Mouse (Mus musculus): ENCODE results near the gene Nol11. TPM values are rescaled to one million over a fixed set of nuclear protein-coding genes. Genes with fewer than 3 reads are reported as not detected.
"Not testable (repeated sequence)": the region's sequence is repeated elsewhere in the genome, so short reads cannot be mapped to it uniquely, and the experiment has no call there.

Gene Nol11
- total RNA-seq, 2 experiments from 2014 or later = 25.3 to 25.5 TPM

DNA sequence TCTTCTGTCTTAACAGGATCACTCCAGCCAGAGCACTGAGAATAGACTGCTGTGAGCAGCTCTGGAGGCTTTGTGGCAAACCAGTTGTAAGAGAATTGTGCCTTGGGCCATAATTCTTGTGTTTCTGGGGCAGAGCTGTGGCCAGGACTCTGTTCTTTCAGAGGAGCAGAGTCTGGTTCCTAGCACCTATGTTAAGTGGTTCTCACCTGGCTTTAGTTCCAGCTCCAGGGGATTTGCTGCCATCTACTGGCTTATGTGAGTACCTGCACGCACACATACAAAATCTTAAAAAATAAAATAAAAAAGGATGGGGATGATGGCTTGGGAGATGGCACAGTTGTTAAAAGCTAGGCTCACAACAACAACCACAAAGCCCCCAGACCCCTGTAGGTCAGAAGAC is 30.1 kb downstream of the Nol11 start:
- DNase-seq (ENCODE audit: low spot score in 2 of 2) = no peak
- intact Hi-C loops (cut with DNase I) = no loop called here

- DNase-seq (ENCODE audit: low spot score in 2 of 2) = no peak
- intact Hi-C loops (cut with DNase I) = no loop called here
Observed at GRCm38 (mm10) chr11:107156977-107157642, 32.1 kb downstream of the Nol11 start.

- DNase-seq (ENCODE audit: low spot score in 2 of 2) = no peak
- intact Hi-C loops (cut with DNase I) = no loop called here
Observed at GRCm38 (mm10) chr11:107155292-107155691, 33.9 kb downstream of the Nol11 start.

- DNase-seq (ENCODE audit: low spot score in 2 of 2) = no peak
- intact Hi-C loops (cut with DNase I) = no loop called here
Observed at GRCm38 (mm10) chr11:107154431-107154830, 34.8 kb downstream of the Nol11 start.

GRCm38 (mm10) chr11:107153645-107154044 is 35.5 kb downstream of the Nol11 start:
- DNase-seq (ENCODE audit: low spot score in 2 of 2) = no peak
- intact Hi-C loops (cut with DNase I) = no loop called here

GRCm38 (mm10) chr11:107151809-107152208 is 37.4 kb downstream of the Nol11 start:
- intact Hi-C loops (cut with DNase I) = no loop called here
- DNase-seq (ENCODE audit: low spot score in 2 of 2) = no peak

- intact Hi-C loops (cut with DNase I); DNase-seq (ENCODE audit: low spot score in 2 of 2): not testable (repeated sequence)
Observed at GRCm38 (mm10) chr11:107143956-107144355, 45.2 kb downstream of the Nol11 start.

GRCm38 (mm10) chr11:107142382-107142781 is 46.8 kb downstream of the Nol11 start:
- intact Hi-C loops (cut with DNase I) = no loop called here
- DNase-seq (ENCODE audit: low spot score in 2 of 2) = no peak

- no peak for DNase-seq (ENCODE audit: low spot score in 2 of 2)
- intact Hi-C loops (cut with DNase I) = no loop called here
Observed at GRCm38 (mm10) chr11:107140756-107141155, 48.4 kb downstream of the Nol11 start.

- intact Hi-C loops (cut with DNase I) = no loop called here
- DNase-seq (ENCODE audit: low spot score in 2 of 2) = no peak
Observed at GRCm38 (mm10) chr11:107138633-107139032, 50.5 kb downstream of the Nol11 start.

DNA sequence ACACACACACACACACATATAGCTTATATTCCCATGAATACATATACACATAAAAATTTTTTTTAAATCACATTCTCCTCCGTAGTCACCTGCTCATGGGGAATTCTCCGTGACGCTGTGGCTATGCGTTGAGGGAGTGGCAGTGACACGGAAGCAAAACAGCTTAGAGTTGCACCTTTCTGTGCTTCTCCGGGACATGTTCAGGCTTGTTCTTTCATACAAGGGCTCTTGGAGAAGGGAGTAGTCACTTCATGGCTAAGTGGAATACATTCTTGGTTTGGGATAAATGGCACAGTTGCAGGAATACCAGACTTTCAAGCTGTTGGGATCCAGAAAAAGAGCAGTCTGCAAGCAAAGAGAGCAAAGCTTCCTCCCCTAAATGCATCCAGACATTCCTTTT is 51.6 kb downstream of the Nol11 start:
- intact Hi-C loops (cut with DNase I) = no loop called here
- no peak for DNase-seq (ENCODE audit: low spot score in 2 of 2)

GRCm38 (mm10) chr11:107136458-107136857 is 52.7 kb downstream of the Nol11 start:
- intact Hi-C loops (cut with DNase I); DNase-seq (ENCODE audit: low spot score in 2 of 2): not testable (repeated sequence)

GRCm38 (mm10) chr11:107135741-107136140 is 53.4 kb downstream of the Nol11 start:
- intact Hi-C loops (cut with DNase I) = no loop called here
- no peak for DNase-seq (ENCODE audit: low spot score in 2 of 2)

- intact Hi-C loops (cut with DNase I) = no loop called here
- DNase-seq (ENCODE audit: low spot score in 2 of 2) = no peak
Observed at GRCm38 (mm10) chr11:107132426-107132825, 56.8 kb downstream of the Nol11 start.

DNA sequence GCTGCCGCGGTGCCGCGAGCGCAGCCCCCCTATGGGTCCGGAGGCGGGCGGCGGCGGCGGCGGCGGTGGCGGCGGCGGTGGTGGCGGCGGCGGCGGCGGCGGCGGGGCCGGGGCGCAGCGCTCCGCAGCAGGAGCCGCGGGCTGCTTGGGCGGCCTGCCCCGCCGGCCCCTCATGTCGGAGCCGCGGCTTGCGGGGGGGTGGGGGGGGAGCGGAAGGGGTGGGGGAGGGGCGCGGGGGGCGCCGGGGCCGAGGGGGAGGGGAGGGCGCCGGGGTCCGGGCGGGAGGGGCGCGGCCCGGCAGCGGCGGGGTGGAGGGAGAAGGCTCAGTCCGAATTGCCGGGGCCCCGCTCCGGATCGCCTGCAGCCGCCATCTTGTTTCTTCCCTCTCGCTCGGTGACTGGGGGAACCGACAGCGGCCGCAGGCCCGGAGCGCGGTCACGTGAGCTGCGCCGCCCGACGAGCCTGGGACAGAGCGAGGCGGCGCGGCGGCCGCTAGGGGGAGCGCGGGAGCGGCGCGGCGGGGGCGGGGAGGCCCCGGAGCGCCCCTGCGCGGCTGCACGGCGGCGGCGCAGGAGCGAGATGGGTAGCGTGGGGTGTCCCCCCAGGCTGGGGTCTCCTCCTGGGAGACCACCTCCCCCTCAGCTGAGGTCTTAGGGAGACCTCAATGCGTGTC is 57.3 kb downstream of the Nol11 start, which contains the start of gene Bptf:
Gene Bptf, minus strand, starts transcription at position 379 of the 673 bp plus-strand sequence.
- intact Hi-C loops (cut with DNase I) = loop anchor here (2.0 kb wide), 1 partner anchor 29 kb away; no protein-coding TSS in a partner anchor
- peak; percentile 90 for DNase-seq (ENCODE audit: low spot score in 2 of 2)

DNA sequence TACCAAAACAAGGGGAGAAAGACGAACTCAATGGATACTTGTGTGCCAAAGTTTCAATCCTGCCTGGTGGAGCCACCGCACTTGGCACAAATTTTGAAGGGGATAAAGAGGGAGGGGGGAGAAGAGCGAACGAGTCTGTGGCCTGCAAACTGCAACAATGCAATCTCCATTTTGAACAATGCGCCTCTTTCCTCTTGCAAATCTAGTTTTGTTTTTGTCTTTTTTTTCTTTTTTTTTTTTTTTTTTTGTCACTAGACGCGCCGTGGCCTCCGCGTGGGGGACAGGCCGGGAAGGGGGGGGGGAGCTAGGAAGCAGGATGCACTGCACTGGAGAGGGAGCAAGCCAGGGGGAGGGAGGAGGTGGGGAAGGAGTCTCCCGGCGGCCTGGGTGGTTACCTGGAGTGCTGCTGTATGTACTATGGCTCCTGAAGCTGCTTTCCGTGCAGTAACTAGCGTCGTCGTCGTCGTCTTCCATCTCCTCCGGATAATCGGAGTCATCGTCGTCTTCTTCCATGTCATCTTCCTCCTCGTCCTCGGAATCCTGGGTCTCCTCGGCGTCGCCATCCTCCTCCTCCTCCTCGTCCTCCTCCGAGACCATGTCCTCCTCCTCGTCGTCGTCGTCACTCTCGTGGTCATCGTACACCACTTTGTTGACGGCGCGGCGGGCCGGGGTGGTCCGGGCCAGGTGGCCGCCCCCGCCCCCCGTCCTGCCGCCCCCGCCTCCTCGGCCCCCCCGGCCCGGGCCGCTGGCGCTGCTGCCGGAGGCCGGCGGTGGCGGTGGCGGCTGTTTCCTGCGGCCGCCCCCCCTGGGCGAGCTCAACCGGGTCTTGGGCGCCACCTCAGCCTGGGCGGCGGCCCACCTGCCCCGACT is 58.1 kb downstream of the Nol11 start:
- intact Hi-C loops (cut with DNase I) = loop anchor here (2.0 kb wide), 1 partner anchor 28 kb away; no protein-coding TSS in a partner anchor
- peak; percentile 42 to 57 for DNase-seq (ENCODE audit: low spot score in 2 of 2)

DNA sequence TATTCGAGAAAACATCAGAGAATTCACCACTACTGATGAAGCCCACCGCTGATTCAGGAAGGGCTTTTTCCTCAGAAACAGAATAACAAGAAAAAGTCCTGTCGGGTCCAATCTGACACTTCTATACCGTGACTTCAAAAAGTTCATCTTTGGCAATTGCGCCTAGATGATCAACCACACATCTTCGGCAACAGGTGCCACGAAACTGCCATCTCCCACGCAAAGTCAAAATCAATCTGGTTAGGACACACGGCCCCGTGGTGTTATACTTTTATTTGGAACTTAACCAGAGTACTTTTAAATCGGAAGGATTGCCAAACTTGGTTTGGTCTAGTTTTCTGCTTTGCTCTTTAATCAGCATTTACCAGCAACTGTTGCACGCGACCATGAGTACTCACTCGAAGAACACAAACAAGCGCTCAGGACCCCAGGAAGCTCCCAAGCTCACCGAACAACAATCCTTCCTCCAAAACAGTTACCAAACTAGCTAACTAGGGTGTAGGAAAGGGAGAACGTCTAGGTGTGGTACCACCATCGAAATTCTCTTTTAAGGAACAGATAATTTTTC is 58.9 kb downstream of the Nol11 start:
- no peak for DNase-seq (ENCODE audit: low spot score in 2 of 2)
- intact Hi-C loops (cut with DNase I) = loop anchor here (2.0 kb wide), 1 partner anchor 28 kb away; no protein-coding TSS in a partner anchor

- no peak for DNase-seq (ENCODE audit: low spot score in 2 of 2)
- intact Hi-C loops (cut with DNase I) = loop anchor here (2.0 kb wide), 1 partner anchor 27 kb away; no protein-coding TSS in a partner anchor
Observed at GRCm38 (mm10) chr11:107129641-107130040, 59.5 kb downstream of the Nol11 start.

GRCm38 (mm10) chr11:107126716-107127115 is 62.5 kb downstream of the Nol11 start:
- intact Hi-C loops (cut with DNase I); DNase-seq (ENCODE audit: low spot score in 2 of 2): not testable (repeated sequence)

GRCm38 (mm10) chr11:107125011-107125410 is 64.2 kb downstream of the Nol11 start:
- intact Hi-C loops (cut with DNase I) = no loop called here
- DNase-seq (ENCODE audit: low spot score in 2 of 2) = no peak

Data from left cerebral cortex, postnatal 25 days (tissue).